Mouse (Mus musculus) erythroblast, embryonic 14.5 days (primary cell): Measurements from ENCODE around the gene Phldb2. TPM values are rescaled to one million over a fixed set of nuclear protein-coding genes. Genes with fewer than 3 reads are reported as not detected.

ENCODE experiments used
- H3K27me3 ChIP-seq: 2 replicates; pipeline ENCODE4 v1.6.1; 2012; ENCODE audit warnings: inconsistent platforms; ENCODE audit not compliant: control insufficient read depth
- H3K36me3 ChIP-seq: 2 replicates; pipeline ENCODE4 v1.6.1; 2012; ENCODE audit warnings: mild to moderate bottlenecking, inconsistent platforms; ENCODE audit not compliant: control insufficient read depth
- H3K4me1 ChIP-seq: 2 replicates; pipeline ENCODE4 v1.6.1; 2012; ENCODE audit warnings: inconsistent platforms; ENCODE audit not compliant: control insufficient read depth
- H3K4me3 ChIP-seq: replicated peaks from 2 replicates; pipeline ENCODE3; 2012; ENCODE audit warnings: moderate library complexity, mild to moderate bottlenecking, inconsistent platforms
- H3K9me3 ChIP-seq: 2 replicates; pipeline ENCODE4 v1.6.1; 2012; ENCODE audit warnings: low read length, inconsistent platforms, mixed read lengths; ENCODE audit not compliant: control insufficient read depth
- GATA1 ChIP-seq: IDR thresholded peaks from 2 replicates; pipeline ENCODE4 v1.6.1; 2012; ENCODE audit warnings: low read length, inconsistent platforms, mixed read lengths
- TAL1 ChIP-seq: IDR thresholded peaks from 3 replicates; pipeline ENCODE4 v1.6.1; 2012; ENCODE audit warnings: low read length, inconsistent platforms, mixed read lengths
- polyA plus RNA-seq: library from polyadenylated mRNA; stranded (reverse); fragments of >175 nt; gene quantifications from 2 replicates; pipeline ENCODE4 v1.2.3, GENCODE M21; 2012

Phldb2 gene
- polyA plus RNA-seq, 1 experiment, result 0.01 TPM

- no peak for TF ChIP-seq GATA1
- no peak for TF ChIP-seq TAL1
- Histone ChIP-seq H3K9me3 (no peaks in the 10 kb centered on the region), H3K4me3 (no peak overlapping the region), H3K27me3 (no peaks in the 10 kb centered on the region), H3K4me1 (no peaks in the 10 kb centered on the region), H3K36me3 (no peaks in the 10 kb centered on the region; the same call in 1 of the 2 replicates)
Measured at GRCm38 (mm10) chr16:45819911-45820310, 133.5 kb downstream of the Phldb2 start.

- H3K4me3 ChIP-seq, result no peak overlapping the region
- TF ChIP-seq GATA1, result no peak
- TF ChIP-seq TAL1, result no peak
- H3K9me3 ChIP-seq, result no peaks in the 10 kb centered on the region
- H3K36me3 ChIP-seq, result no peaks in the 10 kb centered on the region
- no peaks in the 10 kb centered on the region for H3K27me3 ChIP-seq
- H3K4me1 ChIP-seq, result no peaks in the 10 kb centered on the region
Measured at GRCm38 (mm10) chr16:45817795-45818194, 135.6 kb downstream of the Phldb2 start.

GRCm38 (mm10) chr16:45816670-45817069 lies 136.7 kb downstream of the Phldb2 start:
- H3K27me3 ChIP-seq, result no peaks in the 10 kb centered on the region
- H3K4me1 ChIP-seq, result no peaks in the 10 kb centered on the region
- H3K9me3 ChIP-seq, result no peaks in the 10 kb centered on the region
- no peaks in the 10 kb centered on the region for H3K36me3 ChIP-seq
- no peak overlapping the region for H3K4me3 ChIP-seq
- TF ChIP-seq TAL1 (no peak), GATA1 (no peak)

GRCm38 (mm10) chr16:45814611-45815010 lies 138.8 kb downstream of the Phldb2 start:
- no peaks in the 10 kb centered on the region for H3K4me1 ChIP-seq
- H3K36me3 ChIP-seq, result no peaks in the 10 kb centered on the region
- H3K9me3 ChIP-seq, result no peaks in the 10 kb centered on the region
- TF ChIP-seq GATA1 (no peak), TAL1 (no peak)
- H3K4me3 ChIP-seq, result no peak overlapping the region
- no peaks in the 10 kb centered on the region for H3K27me3 ChIP-seq

- Histone ChIP-seq H3K4me3 (no peak overlapping the region), H3K4me1 (no peaks in the 10 kb centered on the region), H3K9me3 (no peaks in the 10 kb centered on the region), H3K27me3 (no peaks in the 10 kb centered on the region), H3K36me3 (peaks cover 3% of the 10 kb centered on the region; the same call in 1 of the 2 replicates)
- no peak for TF ChIP-seq TAL1
- TF ChIP-seq GATA1, result no peak
Measured at GRCm38 (mm10) chr16:45811788-45812187, 141.6 kb downstream of the Phldb2 start.

GRCm38 (mm10) chr16:45810829-45811326 lies 142.5 kb downstream of the Phldb2 start:
- TF ChIP-seq GATA1, result no peak
- TF ChIP-seq TAL1, result no peak
- H3K36me3 ChIP-seq, result peaks cover 3% of the 10 kb centered on the region; the same call in 1 of the 2 replicates
- H3K27me3 ChIP-seq, result no peaks in the 10 kb centered on the region
- no peaks in the 10 kb centered on the region for H3K9me3 ChIP-seq
- H3K4me1 ChIP-seq, result no peaks in the 10 kb centered on the region
- no peak overlapping the region for H3K4me3 ChIP-seq

- H3K4me3 ChIP-seq, result no peak overlapping the region
- H3K27me3 ChIP-seq, result no peaks in the 10 kb centered on the region
- TF ChIP-seq TAL1 (no peak), GATA1 (no peak)
- H3K4me1 ChIP-seq, result no peaks in the 10 kb centered on the region
- H3K9me3 ChIP-seq, result no peaks in the 10 kb centered on the region
- peaks cover 3% of the 10 kb centered on the region; the same call in 1 of the 2 replicates for H3K36me3 ChIP-seq
Measured at GRCm38 (mm10) chr16:45810155-45810554, 143.2 kb downstream of the Phldb2 start.

- H3K27me3 ChIP-seq, result no peaks in the 10 kb centered on the region
- no peaks in the 10 kb centered on the region for H3K9me3 ChIP-seq
- peaks cover 3% of the 10 kb centered on the region; the same call in 1 of the 2 replicates for H3K36me3 ChIP-seq
- no peak overlapping the region for H3K4me3 ChIP-seq
- no peaks in the 10 kb centered on the region for H3K4me1 ChIP-seq
- TF ChIP-seq TAL1, result no peak
Measured at GRCm38 (mm10) chr16:45804708-45805107, 148.7 kb downstream of the Phldb2 start.

GRCm38 (mm10) chr16:45800406-45800805 lies 153.0 kb downstream of the Phldb2 start:
- Histone ChIP-seq H3K4me1 (no peaks in the 10 kb centered on the region), H3K4me3 (no peak overlapping the region), H3K9me3 (no peaks in the 10 kb centered on the region), H3K36me3 (no peaks in the 10 kb centered on the region; the same call in 1 of the 2 replicates), H3K27me3 (no peaks in the 10 kb centered on the region)
- TF ChIP-seq GATA1, result no peak
- no peak for TF ChIP-seq TAL1

- Histone ChIP-seq H3K4me1 (no peaks in the 10 kb centered on the region), H3K9me3 (no peaks in the 10 kb centered on the region), H3K27me3 (no peaks in the 10 kb centered on the region), H3K4me3 (no peak overlapping the region), H3K36me3 (no peaks in the 10 kb centered on the region; the same call in 1 of the 2 replicates)
- no peak for TF ChIP-seq GATA1
- TF ChIP-seq TAL1, result no peak
Measured at GRCm38 (mm10) chr16:45799150-45799549, 154.2 kb downstream of the Phldb2 start.
